ENCODE assay signal across 21 mouse cellular contexts in genomic region chr2:80396864-80397263, GRCm38 (mm10). TPM values are rescaled to one million over a fixed set of nuclear protein-coding genes. Genes with fewer than 3 reads are reported as not detected.
"Had no signal": no experiment of that assay in that cellular context is flagged by ENCODE, and none has a peak within 500 bp of the region (broad histone marks: within the 10 kb centered on the region; RNA-seq: fewer than 3 reads in every experiment).

No protein-coding gene starts in this region.

- H3K36me3 ChIP-seq: limb, embryonic 13.5 days; liver, embryonic 12.5 days; liver, embryonic 15.5 days; lung, embryonic 15.5 days; stomach, embryonic 15.5 days had no signal

- H3K9me3 ChIP-seq: limb, embryonic 13.5 days; liver, embryonic 12.5 days; liver, embryonic 15.5 days; lung, embryonic 15.5 days; stomach, embryonic 15.5 days had no signal

- H3K4me3 ChIP-seq: layer of hippocampus, adult 2 months; limb, embryonic 13.5 days; liver, embryonic 12.5 days; liver, embryonic 15.5 days; lung, embryonic 15.5 days; stomach, embryonic 15.5 days had no signal

- H3K9ac ChIP-seq: limb, embryonic 13.5 days; liver, embryonic 12.5 days; liver, embryonic 15.5 days; lung, embryonic 15.5 days; stomach, embryonic 15.5 days had no signal

- H3K4me1 ChIP-seq: liver, embryonic 12.5 days; liver, embryonic 15.5 days; lung, embryonic 15.5 days; stomach, embryonic 15.5 days had no signal

- H3K27me3 ChIP-seq: liver, embryonic 12.5 days; liver, embryonic 15.5 days; lung, embryonic 15.5 days; stomach, embryonic 15.5 days had no signal

- DNase-seq: kidney, adult 2 months; kidney, postnatal 25 days; liver; lung, adult 18-20 months; lung, postnatal 14 days; lung, postnatal 4 days; midbrain, embryonic 14.5 days; right cerebral cortex, adult 18-20 months; right cerebral cortex, postnatal 14 days; right cerebral cortex, postnatal 4 days; thymus, postnatal 25 days had no signal

- H3K4me2 ChIP-seq: limb, embryonic 13.5 days; liver, embryonic 12.5 days; liver, embryonic 15.5 days; lung, embryonic 15.5 days; midbrain, embryonic 11.5 days; stomach, embryonic 15.5 days had no signal

- ATAC-seq: liver, embryonic 12.5 days had no signal

- H3K27ac ChIP-seq: kidney, postnatal 0 days; layer of hippocampus, adult 2 months; limb, embryonic 13.5 days; liver, embryonic 12.5 days; liver, embryonic 15.5 days; lung, embryonic 15.5 days; stomach, embryonic 15.5 days had no signal

RNA-seq across cellular contexts. Expression of gene Frzb, which starts 50.6 kb away (rescaled TPM):
- total RNA-seq: megakaryocyte progenitor cell, adult 5-6 weeks; megakaryocyte-erythroid progenitor cell, adult 5-6 weeks had no signal
